Mouse (Mus musculus) MEL (cell line): ENCODE measurements around the gene Etv4.

Experiments used
- CTCF ChIP-seq, 3 experiments: IDR thresholded peaks in 2 of 3; conservative IDR thresholded peaks in 1 of 3; 2 replicates each; pipeline ENCODE4 v1.5.1; 2011 to 2012; ENCODE audit warnings: low read length in 3 of 3, low read depth in 2 of 3, mild to moderate bottlenecking in 2 of 3, improper control_type of control experiment in 1 of 3, inconsistent platforms in 1 of 3, mixed read lengths in 1 of 3, moderate library complexity in 1 of 3; ENCODE audit not compliant: control insufficient read depth in 1 of 3, insufficient read depth in 1 of 3, poor library complexity in 1 of 3, severe bottlenecking in 1 of 3
- EP300 ChIP-seq, 2 experiments: IDR thresholded peaks; 2 replicates each; pipeline ENCODE4 v1.6.1; 2011; ENCODE audit warnings: improper control_type of control experiment in 2 of 2, low read length in 2 of 2, low read depth in 1 of 2, mild to moderate bottlenecking in 1 of 2
- GATA1 ChIP-seq: IDR thresholded peaks from 2 replicates; pipeline ENCODE4 v1.6.1; 2011; ENCODE audit warnings: low read depth, low read length, improper control_type of control experiment
- JUND ChIP-seq: IDR thresholded peaks from 2 replicates; pipeline ENCODE4 v1.6.1; 2011; ENCODE audit warnings: low read depth, mild to moderate bottlenecking, improper control_type of control experiment, low read length
- MAFK ChIP-seq: IDR thresholded peaks from 2 replicates; pipeline ENCODE4 v1.6.1; 2011; ENCODE audit warnings: low read depth, mild to moderate bottlenecking, low read length, improper control_type of control experiment, borderline replicate concordance
- MEF2A ChIP-seq: IDR thresholded peaks from 2 replicates; pipeline ENCODE4 v1.6.1; 2014; ENCODE audit warnings: low read depth, mild to moderate bottlenecking, inconsistent platforms, low read length, improper control_type of control experiment; ENCODE audit not compliant: poor library complexity, insufficient replicate concordance, severe bottlenecking; ENCODE audit errors: extremely low read depth
- POLR2A ChIP-seq, 2 experiments: IDR thresholded peaks; 2 replicates each; pipeline ENCODE4 v1.6.1; 2011 to 2012; ENCODE audit warnings: low read length in 2 of 2, mild to moderate bottlenecking in 2 of 2, control low read depth in 1 of 2, improper control_type of control experiment in 1 of 2, low read depth in 1 of 2, moderate library complexity in 1 of 2; ENCODE audit not compliant: control insufficient read depth in 1 of 2, insufficient read depth in 1 of 2, poor library complexity in 1 of 2
- POLR2AphosphoS2 ChIP-seq: IDR thresholded peaks from 2 replicates; pipeline ENCODE4 v1.6.1; 2011; ENCODE audit warnings: low read length, improper control_type of control experiment
- ZC3H11A ChIP-seq: IDR thresholded peaks from 2 replicates; pipeline ENCODE4 v1.6.1; 2012; ENCODE audit warnings: low read depth, mild to moderate bottlenecking, inconsistent platforms, low read length, improper control_type of control experiment

GRCm38 (mm10) chr11:101772027-101772426 is 13.1 kb downstream of the Etv4 start:
- TF ChIP-seq EP300 (IDR thresholded peaks at IDR 0.05; ENCODE audit: low read depth in 1 of 2, low read length in 2 of 2) (no peak), ZC3H11A (no peak), POLR2A (IDR thresholded peaks at IDR 0.05; ENCODE audit: control insufficient read depth in 1 of 2, insufficient read depth in 1 of 2, low read depth in 1 of 2, low read length in 2 of 2, poor library complexity in 1 of 2) (no peak), CTCF (IDR thresholded peaks at IDR 0.05 in 2 of 3, conservative IDR thresholded peaks at IDR 0.05 in 1 of 3; ENCODE audit: control insufficient read depth in 1 of 3, insufficient read depth in 1 of 3, low read depth in 2 of 3, low read length in 3 of 3, poor library complexity in 1 of 3, severe bottlenecking in 1 of 3) (no peak), GATA1 (no peak), JUND (no peak), POLR2AphosphoS2 (no peak), MEF2A (no peak), MAFK (no peak)
